Mouse (Mus musculus) embryonic fibroblast, embryonic 13.5 days (primary cell): ENCODE measurements around the gene Nf1. TPM values are rescaled to one million over a fixed set of nuclear protein-coding genes. Genes with fewer than 3 reads are reported as not detected.
A peak's percentile ranks its signal among the peaks of the same experiment; 100 is the strongest.

Source experiments
- H3K27ac ChIP-seq: 2 replicates; pipeline ENCODE4 v1.5.1; 2012; ENCODE audit warnings: low read length, control low read depth, inconsistent platforms; ENCODE audit not compliant: insufficient read depth
- H3K4me1 ChIP-seq: 2 replicates; pipeline ENCODE4 v1.6.1; 2011; ENCODE audit warnings: low read length; ENCODE audit not compliant: control insufficient read depth, insufficient read depth
- H3K4me3 ChIP-seq: 2 replicates; pipeline ENCODE4 v1.5.1; 2011; ENCODE audit warnings: mild to moderate bottlenecking, control low read depth, low read length; ENCODE audit not compliant: insufficient read depth
- CTCF ChIP-seq: IDR thresholded peaks from 2 replicates; pipeline ENCODE4 v1.5.1; 2011; ENCODE audit warnings: mild to moderate bottlenecking, control low read depth, low read length, moderate library complexity, borderline replicate concordance; ENCODE audit not compliant: insufficient read depth
- POLR2A ChIP-seq: IDR thresholded peaks from 2 replicates; pipeline ENCODE4 v1.6.1; 2011; ENCODE audit warnings: low read depth, mild to moderate bottlenecking, control low read depth, low read length, moderate library complexity
- polyA plus RNA-seq: library from polyadenylated mRNA; stranded (reverse); fragments of >200 nt; gene quantifications from 2 replicates; pipeline ENCODE4 v1.2.4, GENCODE M21; 2011; ENCODE audit warnings: low read depth; ENCODE audit not compliant: missing spikeins, insufficient read length

Gene Nf1
- polyA plus RNA-seq, 1 experiment = 65.2 TPM

- Histone ChIP-seq H3K4me1 (peaks cover 3% of the 10 kb centered on the region), H3K4me3 (no peak overlapping the region), H3K27ac (no peak overlapping the region)
- TF ChIP-seq POLR2A (no peak), CTCF (no peak)
Measured at GRCm38 (mm10) chr11:79511970-79512369, 172.5 kb downstream of the Nf1 start.

GRCm38 (mm10) chr11:79515331-79515730 is 175.8 kb downstream of the Nf1 start:
- peaks cover 4% of the 10 kb centered on the region for H3K4me1 ChIP-seq
- H3K4me3 ChIP-seq = no peak overlapping the region
- no peak overlapping the region for H3K27ac ChIP-seq
- no peak for TF ChIP-seq POLR2A
- no peak for TF ChIP-seq CTCF

GRCm38 (mm10) chr11:79515798-79516197 is 176.3 kb downstream of the Nf1 start:
- TF ChIP-seq POLR2A (no peak), CTCF (no peak)
- peaks cover 4% of the 10 kb centered on the region for H3K4me1 ChIP-seq
- H3K27ac ChIP-seq = no peak overlapping the region
- no peak overlapping the region for H3K4me3 ChIP-seq

- Histone ChIP-seq H3K27ac (peak overlapping the region; percentile 84), H3K4me3 (no peak overlapping the region), H3K4me1 (peaks cover 6% of the 10 kb centered on the region)
- TF ChIP-seq CTCF = no peak
- TF ChIP-seq POLR2A = no peak
Measured at GRCm38 (mm10) chr11:79519299-79519698, 179.8 kb downstream of the Nf1 start.

GRCm38 (mm10) chr11:79519878-79520291 is 180.4 kb downstream of the Nf1 start:
- Histone ChIP-seq H3K27ac (peak overlapping the region; percentile 87), H3K4me3 (no peak overlapping the region), H3K4me1 (peaks cover 6% of the 10 kb centered on the region)
- TF ChIP-seq POLR2A (no peak), CTCF (no peak)

GRCm38 (mm10) chr11:79520772-79521171 is 181.3 kb downstream of the Nf1 start:
- Histone ChIP-seq H3K4me1 (peaks cover 3% of the 10 kb centered on the region; the same call in 1 of the 2 replicates), H3K27ac (no peak overlapping the region), H3K4me3 (no peak overlapping the region)
- no peak for TF ChIP-seq POLR2A
- TF ChIP-seq CTCF = no peak

GRCm38 (mm10) chr11:79521930-79522329 is 182.4 kb downstream of the Nf1 start:
- Histone ChIP-seq H3K4me1 (peaks cover 3% of the 10 kb centered on the region; the same call in 1 of the 2 replicates), H3K27ac (no peak overlapping the region), H3K4me3 (no peak overlapping the region)
- TF ChIP-seq CTCF (no peak), POLR2A (no peak)

- H3K27ac ChIP-seq = no peak overlapping the region
- H3K4me3 ChIP-seq = no peak overlapping the region
- TF ChIP-seq POLR2A = no peak
- TF ChIP-seq CTCF = no peak
- peaks cover 3% of the 10 kb centered on the region; the same call in 1 of the 2 replicates for H3K4me1 ChIP-seq
Measured at GRCm38 (mm10) chr11:79522944-79523343, 183.5 kb downstream of the Nf1 start.

GRCm38 (mm10) chr11:79523560-79524309 is 184.2 kb downstream of the Nf1 start, which contains the start of gene Evi2b:
Gene Evi2b (minus strand): TSS chr11:79523762.
- no peak for TF ChIP-seq POLR2A
- TF ChIP-seq CTCF = no peak
- Histone ChIP-seq H3K27ac (no peak within 1 kb of the TSS), H3K4me1 (peaks cover 3% of the 10 kb centered on the region; the same call in 1 of the 2 replicates), H3K4me3 (no peak within 1 kb of the TSS)

GRCm38 (mm10) chr11:79524310-79524575 is 184.8 kb downstream of the Nf1 start:
- Histone ChIP-seq H3K4me3 (no peak overlapping the region), H3K27ac (no peak overlapping the region), H3K4me1 (peaks cover 2% of the 10 kb centered on the region; the same call in 1 of the 2 replicates)
- no peak for TF ChIP-seq POLR2A

GRCm38 (mm10) chr11:79526549-79526948 is 187.1 kb downstream of the Nf1 start:
- H3K4me3 ChIP-seq = no peak overlapping the region
- TF ChIP-seq CTCF (no peak), POLR2A (no peak)
- peaks cover 2% of the 10 kb centered on the region; the same call in 1 of the 2 replicates for H3K4me1 ChIP-seq
- H3K27ac ChIP-seq = no peak overlapping the region
